Mouse (Mus musculus) heart, adult 11 months (tissue): ENCODE data around the gene Klf17.
"Not testable (repeated sequence)": the region's sequence is repeated elsewhere in the genome, so short reads cannot be mapped to it uniquely, and the experiment has no call there.

Experiments
- DNase-seq: peaks from one replicate; pipeline ENCODE4 v3.0.0; 2022

Klf17 gene

GRCm38 (mm10) chr4:117765416-117765815 is at the start of gene Klf17:
Klf17 (minus strand) TSS chr4:117765648.
- DNase-seq, result peak; percentile 22

GRCm38 (mm10) chr4:117814333-117814732 is 48.9 kb upstream of the Klf17 start:
- DNase-seq, result no peak

GRCm38 (mm10) chr4:117813591-117814192 is 48.2 kb upstream of the Klf17 start:
- peak; percentile 95 for DNase-seq

- no peak for DNase-seq
These were observed 45.5 kb upstream of the Klf17 start for GRCm38 (mm10) chr4:117810933-117811332.

DNA sequence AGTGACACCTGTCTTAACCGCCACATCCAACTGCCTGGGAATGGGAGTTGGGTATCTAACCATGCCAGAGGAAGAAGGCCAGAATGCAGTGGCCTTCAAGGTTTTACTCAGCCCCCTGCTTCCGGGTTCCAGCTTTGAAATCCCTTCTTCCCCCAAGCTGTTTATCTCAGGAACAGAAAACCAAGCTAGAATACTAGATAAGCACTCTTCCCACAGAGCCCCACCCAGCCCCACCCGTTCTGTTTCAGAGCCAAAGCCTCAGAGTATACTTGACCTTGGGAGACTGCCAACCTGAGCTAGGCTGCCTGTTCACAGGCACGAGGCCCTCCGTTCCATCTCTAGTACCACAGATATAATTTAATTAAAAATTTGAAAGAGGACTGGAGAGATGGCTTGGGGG is 41.5 kb upstream of the Klf17 start:
- no peak for DNase-seq

- no peak for DNase-seq
These were observed 34.5 kb upstream of the Klf17 start for GRCm38 (mm10) chr4:117799904-117800303.

GRCm38 (mm10) chr4:117788308-117788707 is 22.9 kb upstream of the Klf17 start:
- DNase-seq, result peak; percentile 96

GRCm38 (mm10) chr4:117786963-117787362 is 21.5 kb upstream of the Klf17 start:
- peak; percentile 94 for DNase-seq

GRCm38 (mm10) chr4:117782908-117783307 is 17.5 kb upstream of the Klf17 start:
- DNase-seq, result no peak

- no peak for DNase-seq
These were observed 7.5 kb upstream of the Klf17 start for GRCm38 (mm10) chr4:117772960-117773359.

DNA sequence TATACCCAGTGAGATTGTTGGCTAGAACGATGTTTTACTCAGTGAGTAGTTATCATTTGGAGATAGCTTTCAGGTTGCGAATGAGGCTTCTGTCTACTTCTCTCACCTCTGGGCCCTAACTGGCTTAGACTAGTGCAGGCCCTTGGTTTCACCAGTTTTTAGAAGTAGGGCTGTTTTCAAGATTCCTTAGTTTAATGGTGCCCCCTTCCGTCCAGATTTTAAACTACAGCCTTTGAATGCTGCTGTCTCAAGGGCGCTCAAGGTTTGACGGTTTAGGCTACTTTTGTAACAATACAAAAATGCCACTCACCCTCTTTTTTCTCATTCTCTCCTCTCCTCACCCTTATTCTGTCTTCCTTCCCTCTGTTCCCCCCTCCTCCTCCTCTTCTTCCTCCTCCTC is 5.5 kb upstream of the Klf17 start:
- peak; percentile 22 for DNase-seq

DNA sequence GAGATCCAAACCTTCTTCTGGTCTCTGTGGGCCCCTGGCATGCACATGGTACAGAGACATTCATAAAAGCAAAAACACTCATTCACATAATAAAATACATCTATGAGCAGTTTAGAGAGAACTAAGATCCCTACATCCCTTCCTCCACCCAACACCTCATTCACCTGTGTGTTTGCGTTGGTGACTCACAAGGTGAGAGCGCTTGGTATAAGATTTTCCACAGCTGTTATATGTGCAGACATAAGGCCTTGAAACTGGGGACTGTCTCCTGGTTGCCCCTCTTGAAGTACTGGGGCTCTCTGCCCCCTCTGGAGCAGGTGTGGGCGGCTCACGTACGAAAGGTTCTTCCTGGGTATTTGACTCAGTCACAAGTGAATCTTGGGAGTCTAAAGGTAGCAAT is 5.3 kb downstream of the Klf17 start:
- peak; percentile 78 for DNase-seq

DNA sequence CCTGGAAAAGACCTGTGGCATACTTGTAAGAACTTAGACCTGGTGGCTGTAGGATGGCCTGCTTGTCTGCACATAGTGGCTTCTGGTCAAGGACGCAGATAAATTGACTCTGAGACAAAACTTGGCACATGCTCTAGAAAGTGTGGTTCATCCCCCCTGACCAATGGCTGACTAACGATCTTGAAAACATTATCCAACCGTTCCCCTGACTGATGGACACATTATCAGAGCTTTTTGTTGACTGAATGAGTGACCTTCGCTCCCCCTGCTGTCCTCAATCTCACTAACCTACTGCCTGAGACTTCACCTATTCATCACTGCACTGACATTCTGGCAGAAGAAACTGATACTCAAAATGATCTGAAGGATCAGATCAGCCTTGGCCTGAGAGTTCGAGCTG is 13.0 kb downstream of the Klf17 start:
- DNase-seq, result not testable (repeated sequence)

DNA sequence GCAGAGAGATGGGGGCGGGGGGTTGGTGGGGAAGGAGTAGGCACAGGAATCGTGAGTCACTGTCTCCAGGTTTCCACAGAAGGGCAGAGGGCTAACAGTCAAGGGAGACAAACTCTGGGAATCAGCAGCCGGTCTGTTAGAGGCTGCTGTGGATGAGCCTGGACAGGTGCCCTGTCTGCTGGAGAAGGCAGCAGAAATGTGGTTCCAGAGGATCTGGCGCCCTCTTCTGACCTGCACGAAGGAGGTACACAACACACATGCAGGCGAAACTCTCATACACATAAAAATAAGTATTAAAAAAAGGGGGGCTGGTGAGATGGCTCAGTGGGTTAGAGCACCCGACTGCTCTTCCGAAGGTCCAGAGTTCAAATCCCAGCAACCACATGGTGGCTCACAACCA is 27.9 kb downstream of the Klf17 start:
- DNase-seq, result no peak

- DNase-seq, result peak; percentile 61
These were observed 33.5 kb downstream of the Klf17 start for GRCm38 (mm10) chr4:117731926-117732325.

GRCm38 (mm10) chr4:117724112-117724511 is 41.3 kb downstream of the Klf17 start, which contains the start of gene Gm12845:
Gm12845 (plus strand) TSS chr4:117724412.
- DNase-seq, result no peak

- DNase-seq, result peak; percentile 66
These were observed 51.9 kb downstream of the Klf17 start for GRCm38 (mm10) chr4:117713303-117714098.

- peak; percentile 13 for DNase-seq
These were observed 53.1 kb downstream of the Klf17 start for GRCm38 (mm10) chr4:117712314-117712713.

GRCm38 (mm10) chr4:117708780-117709550 is 56.5 kb downstream of the Klf17 start:
- DNase-seq, result peak; percentile 77
